Mouse (Mus musculus): ENCODE results near the gene Atg10.

Gene Atg10

DNA sequence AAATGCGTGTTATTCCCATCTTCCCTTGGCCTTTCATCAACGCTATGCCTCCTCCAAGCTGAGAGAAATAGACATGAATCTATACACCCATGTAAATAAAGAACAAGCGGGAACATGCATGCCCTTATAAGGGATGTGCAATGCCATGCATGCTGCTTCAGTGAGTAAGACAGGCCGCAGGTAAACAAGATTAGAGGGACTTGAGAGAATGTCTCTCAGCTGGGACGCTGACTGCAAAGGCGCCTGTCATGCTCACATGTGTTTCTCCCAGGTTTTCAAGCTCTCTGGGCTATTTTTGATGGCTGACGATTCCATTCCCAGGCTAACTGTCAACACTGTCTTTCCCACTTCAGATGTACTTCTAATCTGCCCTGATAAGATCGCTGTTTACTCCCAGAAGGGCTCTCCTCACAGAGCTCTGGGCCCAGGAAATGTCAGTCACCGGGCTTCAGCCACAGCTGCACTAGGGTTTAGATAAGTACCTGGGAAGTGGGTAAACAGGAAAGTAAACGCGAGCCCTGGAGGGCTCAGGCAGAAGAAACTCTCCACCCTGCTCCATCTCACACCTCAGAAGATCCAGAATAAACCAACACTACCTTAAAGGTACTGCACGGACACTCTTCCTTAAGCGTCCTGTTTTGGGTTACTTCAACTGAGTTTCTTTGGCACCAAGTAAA is 337.8 kb downstream of the Atg10 start:
- DNase-seq (ENCODE audit: low spot score in 2 of 2): no peak

All from spleen, postnatal 14 days (tissue).